Mouse (Mus musculus) ES-E14 (cell line): Measurements from ENCODE around the gene Lsm6. TPM values are rescaled to one million over a fixed set of nuclear protein-coding genes. Genes with fewer than 3 reads are reported as not detected.

Experiments used
- DNase-seq: peaks from one replicate; pipeline ENCODE4 v3.0.0-alpha.2; 2013; ENCODE audit warnings: low read depth, low spot score
- H3K27ac ChIP-seq: 2 replicates; pipeline ENCODE4 v1.5.1; 2012; ENCODE audit warnings: low read depth, mild to moderate bottlenecking, low read length, moderate library complexity, mixed read lengths; ENCODE audit not compliant: poor library complexity, insufficient read depth, severe bottlenecking
- H3K36me3 ChIP-seq: 2 replicates; pipeline ENCODE4 v1.6.1; 2012; ENCODE audit warnings: mild to moderate bottlenecking, low read length, moderate library complexity, mixed read lengths; ENCODE audit not compliant: control insufficient read depth, poor library complexity, insufficient read depth, severe bottlenecking
- H3K4me1 ChIP-seq, 2 experiments: fragments of 150-350 bp in 1 of 2; sonication (generic) in 1 of 2; 2 replicates each; pipeline ENCODE4 v1.6.1; 2012; ENCODE audit warnings: low read length in 2 of 2, mild to moderate bottlenecking in 1 of 2, mixed read lengths in 1 of 2; ENCODE audit not compliant: control insufficient read depth in 2 of 2, insufficient read depth in 2 of 2, poor library complexity in 1 of 2
- H3K4me3 ChIP-seq, 2 experiments: fragments of 150-350 bp in 1 of 2; sonication (generic) in 1 of 2; 2 replicates each; pipeline ENCODE4 v1.5.1; 2012; ENCODE audit warnings: low read length in 2 of 2, low read depth in 1 of 2, mild to moderate bottlenecking in 1 of 2, mixed read lengths in 1 of 2; ENCODE audit not compliant: insufficient read depth in 1 of 2, poor library complexity in 1 of 2, severe bottlenecking in 1 of 2
- H3K9ac ChIP-seq: 2 replicates; pipeline ENCODE4 v1.6.1; 2012; ENCODE audit warnings: low read depth, mild to moderate bottlenecking, low read length, mixed read lengths; ENCODE audit not compliant: poor library complexity, insufficient read depth, severe bottlenecking
- H3K9me3 ChIP-seq: fragments of 150-350 bp; sonication (generic); 2 replicates; pipeline ENCODE4 v1.6.1; 2012; ENCODE audit warnings: low read depth, mild to moderate bottlenecking, low read length; ENCODE audit not compliant: control insufficient read depth, insufficient read depth
- CHD2 ChIP-seq: IDR thresholded peaks from 2 replicates; pipeline ENCODE4 v1.6.1; 2014; ENCODE audit warnings: mild to moderate bottlenecking, low read depth, low read length, inconsistent platforms
- HCFC1 ChIP-seq: IDR thresholded peaks from 2 replicates; pipeline ENCODE4 v1.6.1; 2012; ENCODE audit warnings: low read length, inconsistent platforms, borderline replicate concordance; ENCODE audit not compliant: insufficient read depth
- MAFK ChIP-seq: IDR thresholded peaks from 2 replicates; pipeline ENCODE4 v1.6.1; 2014; ENCODE audit warnings: mild to moderate bottlenecking, low read depth, low read length, inconsistent platforms; ENCODE audit not compliant: insufficient read depth
- ZC3H11A ChIP-seq: IDR thresholded peaks from 2 replicates; pipeline ENCODE4 v1.6.1; 2012; ENCODE audit warnings: low read depth, mild to moderate bottlenecking, inconsistent platforms, low read length, borderline replicate concordance
- ZNF384 ChIP-seq: IDR thresholded peaks from 2 replicates; pipeline ENCODE4 v1.6.1; 2012; ENCODE audit warnings: low read depth, low read length, inconsistent platforms
- in situ Hi-C, 2 experiments: fragments of 600-800 bp; cut with MboI; formaldehyde crosslinking; loops; one replicate each; pipeline ENCODE4 v1.15.1; 2025; ENCODE audit warnings: low sequenced_read_pairs in 2 of 2, inconsistent platforms in 1 of 2; ENCODE audit not compliant: unreplicated experiment in 2 of 2
- total RNA-seq: library from RNA; depleted of rRNA; stranded (reverse); fragments of 300-350 nt; gene quantifications from 2 replicates; pipeline ENCODE4 v1.2.3, GENCODE M21; 2012

Lsm6 gene
- total RNA-seq, 1 experiment, result 58.3 TPM

- no peak overlapping the region for H3K27ac ChIP-seq
- no peak for TF ChIP-seq CHD2
- TF ChIP-seq MAFK, result no peak
- no peak for TF ChIP-seq HCFC1
- TF ChIP-seq ZNF384, result no peak
- TF ChIP-seq ZC3H11A, result no peak
- no peaks in the 10 kb centered on the region for H3K36me3 ChIP-seq
- no peak overlapping the region for H3K4me3 ChIP-seq
- 0 out of 4 replicates have a peak, but pooled peaks cover 2% of the 10 kb centered on the region in 2 experiments for H3K4me1 ChIP-seq
- H3K9me3 ChIP-seq, result no peaks in the 10 kb centered on the region
- in situ Hi-C loops, result no loop called here
- H3K9ac ChIP-seq, result no peak overlapping the region
- DNase-seq, result no peak
Observed at GRCm38 (mm10) chr8:78776816-78777215, 44.1 kb downstream of the Lsm6 start.

GRCm38 (mm10) chr8:78771256-78771655, 49.7 kb downstream of the Lsm6 start:
- no peaks in the 10 kb centered on the region for H3K36me3 ChIP-seq
- no peaks in the 10 kb centered on the region for H3K4me1 ChIP-seq
- no peak overlapping the region for H3K27ac ChIP-seq
- DNase-seq, result no peak
- no peaks in the 10 kb centered on the region for H3K9me3 ChIP-seq
- no peak overlapping the region for H3K9ac ChIP-seq
- H3K4me3 ChIP-seq, result no peak overlapping the region
- in situ Hi-C loops, result no loop called here
- no peak for TF ChIP-seq ZC3H11A
- no peak for TF ChIP-seq CHD2
- TF ChIP-seq ZNF384, result no peak
- no peak for TF ChIP-seq MAFK
- TF ChIP-seq HCFC1, result no peak

- Histone ChIP-seq H3K9ac (no peak overlapping the region), H3K27ac (no peak overlapping the region), H3K36me3 (no peaks in the 10 kb centered on the region), H3K9me3 (no peaks in the 10 kb centered on the region), H3K4me3 (no peak overlapping the region), H3K4me1 (no peaks in the 10 kb centered on the region)
- TF ChIP-seq HCFC1 (no peak), ZC3H11A (no peak), MAFK (no peak), CHD2 (no peak), ZNF384 (no peak)
- in situ Hi-C loops, result no loop called here
- DNase-seq, result no peak
Observed at GRCm38 (mm10) chr8:78770584-78770983, 50.4 kb downstream of the Lsm6 start.

GRCm38 (mm10) chr8:78765556-78765955, 55.4 kb downstream of the Lsm6 start:
- DNase-seq, result no peak
- H3K9ac ChIP-seq, result no peak overlapping the region
- H3K4me3 ChIP-seq, result no peak overlapping the region
- no peaks in the 10 kb centered on the region for H3K4me1 ChIP-seq
- peaks cover 2% of the 10 kb centered on the region; the same call in 1 of the 2 replicates for H3K9me3 ChIP-seq
- H3K36me3 ChIP-seq, result no peaks in the 10 kb centered on the region
- in situ Hi-C loops, result no loop called here
- no peak overlapping the region for H3K27ac ChIP-seq
- TF ChIP-seq ZC3H11A, result no peak

GRCm38 (mm10) chr8:78764976-78765375, 56.0 kb downstream of the Lsm6 start:
- no peak for DNase-seq
- TF ChIP-seq ZC3H11A (no peak), CHD2 (no peak), MAFK (no peak), HCFC1 (no peak), ZNF384 (no peak)
- Histone ChIP-seq H3K4me3 (no peak overlapping the region), H3K9me3 (peaks cover 2% of the 10 kb centered on the region; the same call in 1 of the 2 replicates), H3K27ac (no peak overlapping the region; the same call in 1 of the 2 replicates), H3K9ac (no peak overlapping the region), H3K36me3 (no peaks in the 10 kb centered on the region), H3K4me1 (no peaks in the 10 kb centered on the region)
- in situ Hi-C loops, result no loop called here
